Mouse (Mus musculus) myocyte (in vitro differentiated cells): ENCODE data around the gene Ublcp1. TPM values are rescaled to one million over a fixed set of nuclear protein-coding genes. Genes with fewer than 3 reads are reported as not detected.

ENCODE experiments used
- H3K27me3 ChIP-seq: one replicate; pipeline ENCODE4 v1.6.1; 2011; ENCODE audit not compliant: control insufficient read depth, insufficient read depth, insufficient read length
- H3K36me3 ChIP-seq: one replicate; pipeline ENCODE4 v1.6.1; 2011; ENCODE audit not compliant: control insufficient read depth, insufficient read depth
- H3K4me2 ChIP-seq: one replicate; pipeline ENCODE4 v1.6.1; 2011; ENCODE audit warnings: low read depth, control low read depth
- H3K4me3 ChIP-seq: one replicate; pipeline ENCODE4 v1.5.1; 2011; ENCODE audit warnings: mild to moderate bottlenecking, control low read depth, moderate library complexity
- H3K79me2 ChIP-seq: one replicate; pipeline ENCODE4 v1.6.1; 2011; ENCODE audit not compliant: control insufficient read depth, insufficient read depth
- H3ac ChIP-seq: one replicate; pipeline ENCODE4 v1.6.1; 2011; ENCODE audit not compliant: control insufficient read depth, insufficient read length
- CEBPB ChIP-seq: IDR thresholded peaks from 2 replicates; pipeline ENCODE4 v1.6.1; 2011; ENCODE audit warnings: mild to moderate bottlenecking, moderate library complexity; ENCODE audit not compliant: poor library complexity, insufficient read depth, severe bottlenecking
- E2F4 ChIP-seq: IDR thresholded peaks from one replicate; pipeline ENCODE4 v1.6.1; 2011; ENCODE audit warnings: mild to moderate bottlenecking, control low read depth, moderate library complexity; ENCODE audit not compliant: insufficient read depth
- MAX ChIP-seq: IDR thresholded peaks from one replicate; pipeline ENCODE4 v1.6.1; 2011; ENCODE audit warnings: low read depth, mild to moderate bottlenecking, control low read depth
- MYOD1 ChIP-seq, 3 experiments: IDR thresholded peaks; one replicate each; pipeline ENCODE4 v1.6.1; 2011; ENCODE audit warnings: control low read depth in 2 of 3, low read depth in 2 of 3, mild to moderate bottlenecking in 2 of 3, moderate library complexity in 1 of 3; ENCODE audit not compliant: insufficient read length in 2 of 3, control insufficient read depth in 1 of 3
- MYOG ChIP-seq, 3 experiments: IDR thresholded peaks; one replicate each; pipeline ENCODE4 v1.6.1; 2011; ENCODE audit warnings: control low read depth in 2 of 3, low read depth in 2 of 3, mild to moderate bottlenecking in 2 of 3; ENCODE audit not compliant: insufficient read length in 2 of 3, control insufficient read depth in 1 of 3, insufficient read depth in 1 of 3
- POLR2A ChIP-seq: IDR thresholded peaks from one replicate; pipeline ENCODE4 v1.6.1; 2011; ENCODE audit warnings: low read depth, mild to moderate bottlenecking, control low read depth, moderate library complexity; ENCODE audit not compliant: insufficient read length
- POLR2AphosphoS2 ChIP-seq: IDR thresholded peaks from one replicate; pipeline ENCODE4 v1.6.1; 2011; ENCODE audit warnings: low read depth, control low read depth; ENCODE audit not compliant: insufficient read length
- REST ChIP-seq: IDR thresholded peaks from one replicate; pipeline ENCODE4 v1.6.1; 2011; ENCODE audit warnings: mild to moderate bottlenecking, control low read depth, moderate library complexity; ENCODE audit not compliant: insufficient read depth, insufficient read length
- SRF ChIP-seq: IDR thresholded peaks from one replicate; pipeline ENCODE4 v1.6.1; 2011; ENCODE audit warnings: low read depth; ENCODE audit not compliant: control insufficient read depth, insufficient read length
- TCF12 ChIP-seq: IDR thresholded peaks from one replicate; pipeline ENCODE4 v1.6.1; 2011; ENCODE audit warnings: mild to moderate bottlenecking, control low read depth; ENCODE audit not compliant: poor library complexity, insufficient read depth, severe bottlenecking
- TCF3 ChIP-seq: IDR thresholded peaks from one replicate; pipeline ENCODE4 v1.6.1; 2011; ENCODE audit warnings: low read depth, control low read depth; ENCODE audit not compliant: insufficient read length
- USF1 ChIP-seq: IDR thresholded peaks from one replicate; pipeline ENCODE4 v1.6.1; 2011; ENCODE audit warnings: low read depth, mild to moderate bottlenecking, control low read depth, moderate library complexity
- polyA plus RNA-seq: library from polyadenylated mRNA; unstranded; fragments of >200 nt; fragmentation: generic; extraction: Trizol; gene quantifications from one replicate; pipeline ENCODE4 v1.2.1, GENCODE M21; 2012; ENCODE audit warnings: missing spikeins

Gene Ublcp1
- polyA plus RNA-seq, 1 experiment: 13.0 TPM

DNA sequence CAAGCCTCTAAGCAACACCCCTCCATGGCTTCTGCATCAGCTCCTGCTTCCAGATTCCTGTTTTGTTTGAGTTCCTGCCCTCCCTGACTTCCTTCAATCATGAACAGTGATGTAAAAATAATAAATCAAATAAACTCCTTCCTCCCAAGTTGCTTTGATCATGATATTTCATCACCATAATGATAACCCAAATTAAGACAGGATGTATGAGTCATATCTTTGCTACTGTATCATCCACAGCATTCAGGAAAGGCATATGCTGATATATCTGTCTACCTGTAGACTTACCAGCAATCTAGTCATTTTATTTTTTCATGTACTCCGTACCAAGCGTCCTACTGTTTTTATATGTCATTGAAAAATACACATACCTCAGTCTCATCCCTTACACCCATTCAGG lies 31.2 kb upstream of the Ublcp1 start:
- no peaks in the 10 kb centered on the region for H3K36me3 ChIP-seq
- peaks cover 21% of the 10 kb centered on the region for H3K27me3 ChIP-seq
- no peak overlapping the region for H3K4me2 ChIP-seq
- no peak overlapping the region for H3ac ChIP-seq
- no peak for TF ChIP-seq SRF
- no peak for TF ChIP-seq REST
- TF ChIP-seq POLR2A: no peak
- no peak for TF ChIP-seq MYOD1 (IDR thresholded peaks at IDR 0.05; ENCODE audit: control insufficient read depth in 1 of 3, insufficient read length in 2 of 3, low read depth in 2 of 3)
- TF ChIP-seq E2F4: no peak
- TF ChIP-seq MAX: no peak
- TF ChIP-seq POLR2AphosphoS2: no peak
- no peak for TF ChIP-seq TCF12
- TF ChIP-seq TCF3: no peak
- no peak for TF ChIP-seq MYOG (IDR thresholded peaks at IDR 0.05; ENCODE audit: control insufficient read depth in 1 of 3, insufficient read depth in 1 of 3, insufficient read length in 2 of 3, low read depth in 2 of 3)
- TF ChIP-seq USF1: no peak
- no peak for TF ChIP-seq CEBPB
- H3K79me2 ChIP-seq: no peaks in the 10 kb centered on the region
- no peak overlapping the region for H3K4me3 ChIP-seq

DNA sequence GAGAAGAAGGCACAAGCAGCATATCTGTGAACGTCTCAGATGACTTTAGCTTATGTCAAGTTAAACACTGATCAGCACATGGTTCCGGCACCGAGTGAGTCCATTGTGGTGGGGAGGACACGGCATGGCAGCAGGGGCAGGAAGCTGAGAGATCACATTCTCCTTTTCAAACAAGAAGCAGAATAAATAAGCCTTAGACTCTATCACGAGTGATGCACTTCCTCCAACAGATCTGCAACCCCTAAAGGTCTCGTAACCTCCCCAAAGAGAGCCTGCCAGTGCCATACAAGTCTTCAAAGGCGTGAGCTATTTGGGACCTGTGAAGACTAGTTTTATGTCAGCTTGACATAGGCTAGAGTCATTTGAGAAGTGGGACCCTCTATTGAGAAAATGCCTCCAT lies 30.7 kb upstream of the Ublcp1 start:
- no peaks in the 10 kb centered on the region for H3K36me3 ChIP-seq
- no peaks in the 10 kb centered on the region for H3K79me2 ChIP-seq
- no peak overlapping the region for H3K4me3 ChIP-seq
- TF ChIP-seq POLR2AphosphoS2: no peak
- TF ChIP-seq POLR2A: no peak
- TF ChIP-seq MAX: no peak
- no peak for TF ChIP-seq MYOG (IDR thresholded peaks at IDR 0.05; ENCODE audit: control insufficient read depth in 1 of 3, insufficient read depth in 1 of 3, insufficient read length in 2 of 3, low read depth in 2 of 3)
- TF ChIP-seq TCF3: no peak
- no peak for TF ChIP-seq SRF
- TF ChIP-seq TCF12: no peak
- no peak for TF ChIP-seq USF1
- TF ChIP-seq MYOD1 (IDR thresholded peaks at IDR 0.05; ENCODE audit: control insufficient read depth in 1 of 3, insufficient read length in 2 of 3, low read depth in 2 of 3): no peak
- TF ChIP-seq REST: no peak
- TF ChIP-seq E2F4: no peak
- TF ChIP-seq CEBPB: no peak
- H3K27me3 ChIP-seq: peaks cover 21% of the 10 kb centered on the region
- no peak overlapping the region for H3K4me2 ChIP-seq
- no peak overlapping the region for H3ac ChIP-seq

DNA sequence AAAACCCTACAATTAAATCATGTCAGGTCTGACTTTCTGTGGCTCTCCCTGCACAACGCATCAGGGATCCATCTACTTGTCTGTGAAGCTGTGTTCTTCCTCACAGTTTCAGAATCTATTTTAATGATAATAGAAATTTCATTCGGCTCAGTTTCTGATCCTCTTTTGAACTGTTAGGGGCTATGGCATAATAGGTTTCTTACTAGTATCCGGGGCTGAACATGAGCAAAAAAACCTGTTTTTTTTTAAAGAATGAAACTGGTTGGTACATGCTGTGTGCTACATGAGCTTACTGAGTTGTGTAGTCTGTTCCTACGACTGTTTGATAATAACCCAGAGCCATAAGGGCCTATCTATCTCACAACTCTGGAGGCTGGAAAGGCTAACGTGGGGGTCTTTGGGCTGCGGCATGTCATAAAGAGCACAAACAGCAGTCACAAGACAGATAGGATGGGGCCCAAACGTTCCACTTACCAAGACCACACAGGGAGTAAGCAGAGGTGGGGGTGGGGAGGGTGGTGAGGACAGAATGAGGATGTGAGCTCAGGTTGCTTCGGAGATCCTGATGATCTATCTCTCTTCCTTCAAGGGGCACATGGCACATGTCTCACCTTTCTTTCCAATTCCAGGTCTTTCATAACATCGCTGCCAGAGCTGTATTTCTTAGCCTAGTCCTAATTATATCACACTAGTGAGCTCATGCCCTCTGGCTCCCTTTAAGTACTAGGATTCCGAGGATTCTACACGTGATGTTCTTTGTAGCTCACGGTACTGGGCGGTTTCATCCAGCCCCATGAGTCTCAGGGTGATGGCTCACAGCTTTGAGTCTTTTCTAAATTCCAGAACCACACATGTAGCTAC lies 28.3 kb upstream of the Ublcp1 start:
- no peak for TF ChIP-seq E2F4
- no peak for TF ChIP-seq POLR2AphosphoS2
- TF ChIP-seq SRF: no peak
- no peak for TF ChIP-seq MYOG (IDR thresholded peaks at IDR 0.05; ENCODE audit: control insufficient read depth in 1 of 3, insufficient read depth in 1 of 3, insufficient read length in 2 of 3, low read depth in 2 of 3)
- no peak for TF ChIP-seq TCF12
- no peak for TF ChIP-seq TCF3
- TF ChIP-seq REST: no peak
- no peak for TF ChIP-seq POLR2A
- no peak for TF ChIP-seq USF1
- no peak for TF ChIP-seq CEBPB
- TF ChIP-seq MYOD1 (IDR thresholded peaks at IDR 0.05; ENCODE audit: control insufficient read depth in 1 of 3, insufficient read length in 2 of 3, low read depth in 2 of 3): no peak
- no peak for TF ChIP-seq MAX
- H3ac ChIP-seq: no peak overlapping the region
- H3K36me3 ChIP-seq: no peaks in the 10 kb centered on the region
- no peak overlapping the region for H3K4me2 ChIP-seq
- peaks cover 21% of the 10 kb centered on the region for H3K27me3 ChIP-seq
- H3K79me2 ChIP-seq: no peaks in the 10 kb centered on the region
- H3K4me3 ChIP-seq: no peak overlapping the region

DNA sequence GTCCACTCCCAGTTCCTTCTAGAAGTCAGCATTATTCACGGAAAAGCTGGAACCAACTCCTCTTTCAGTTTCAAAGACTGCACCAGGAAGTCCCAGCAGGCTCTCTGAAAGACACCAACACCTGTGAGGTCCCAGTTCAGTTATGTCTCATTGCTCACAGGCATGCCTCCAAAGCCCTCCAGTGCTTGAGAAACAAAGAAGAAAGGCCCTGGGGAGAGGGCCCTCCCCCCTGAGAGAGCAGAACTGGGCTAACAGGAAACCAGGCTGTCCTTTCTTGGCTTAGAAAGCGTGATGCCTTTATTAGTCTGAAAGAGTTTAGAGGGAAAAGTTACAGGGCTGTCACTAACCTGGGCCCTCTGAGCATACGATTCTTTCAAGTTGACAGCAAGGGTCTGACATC lies 25.9 kb upstream of the Ublcp1 start:
- Histone ChIP-seq H3K79me2 (no peaks in the 10 kb centered on the region), H3K36me3 (no peaks in the 10 kb centered on the region), H3K4me2 (no peak overlapping the region), H3K27me3 (peaks cover 21% of the 10 kb centered on the region), H3K4me3 (no peak overlapping the region), H3ac (no peak overlapping the region)
- no peak for TF ChIP-seq TCF3
- TF ChIP-seq POLR2AphosphoS2: no peak
- no peak for TF ChIP-seq USF1
- no peak for TF ChIP-seq MYOD1 (IDR thresholded peaks at IDR 0.05; ENCODE audit: control insufficient read depth in 1 of 3, insufficient read length in 2 of 3, low read depth in 2 of 3)
- TF ChIP-seq CEBPB: no peak
- no peak for TF ChIP-seq REST
- TF ChIP-seq MYOG (IDR thresholded peaks at IDR 0.05; ENCODE audit: control insufficient read depth in 1 of 3, insufficient read depth in 1 of 3, insufficient read length in 2 of 3, low read depth in 2 of 3): no peak
- no peak for TF ChIP-seq SRF
- no peak for TF ChIP-seq MAX
- no peak for TF ChIP-seq E2F4
- TF ChIP-seq POLR2A: no peak
- TF ChIP-seq TCF12: no peak
